Mouse (Mus musculus) embryonic facial prominence, embryonic 13.5 days (tissue): Measurements from ENCODE around the gene Cldn19. TPM values are rescaled to one million over a fixed set of nuclear protein-coding genes. Genes with fewer than 3 reads are reported as not detected.
"Not testable (repeated sequence)": the region's sequence is repeated elsewhere in the genome, so short reads cannot be mapped to it uniquely, and the experiment has no call there.

Source experiments
- ATAC-seq: fragments of 200-750 bp; cut with Nextera tagmentation; 2 replicates; pipeline ENCODE4 v1.8.0; 2017; ENCODE audit warnings: low read depth; ENCODE audit not compliant: insufficient number of reproducible peaks, insufficient read depth, low FRiP score, low TSS enrichment
- H3K27ac ChIP-seq: fragments of 300-500 bp; sonication (generic); 2 replicates; pipeline ENCODE4 v1.5.1; 2015; ENCODE audit warnings: moderate library complexity, mild to moderate bottlenecking, inconsistent platforms
- H3K27me3 ChIP-seq: fragments of 300-500 bp; sonication (generic); 2 replicates; pipeline ENCODE4 v1.6.1; 2015; ENCODE audit warnings: mild to moderate bottlenecking, inconsistent platforms
- H3K36me3 ChIP-seq: fragments of 300-500 bp; sonication (generic); 2 replicates; pipeline ENCODE4 v1.6.1; 2015; ENCODE audit warnings: mild to moderate bottlenecking, inconsistent platforms
- H3K4me1 ChIP-seq: fragments of 300-500 bp; sonication (generic); 2 replicates; pipeline ENCODE4 v1.6.1; 2015; ENCODE audit warnings: inconsistent platforms
- H3K4me2 ChIP-seq: fragments of 300-500 bp; sonication (generic); 2 replicates; pipeline ENCODE4 v1.6.1; 2015; ENCODE audit warnings: moderate library complexity, mild to moderate bottlenecking, inconsistent platforms
- H3K4me3 ChIP-seq: fragments of 300-500 bp; sonication (generic); 2 replicates; pipeline ENCODE4 v1.5.1; 2015; ENCODE audit warnings: mild to moderate bottlenecking, inconsistent platforms
- H3K9ac ChIP-seq: fragments of 300-500 bp; sonication (generic); 2 replicates; pipeline ENCODE4 v1.6.1; 2015; ENCODE audit warnings: mild to moderate bottlenecking, inconsistent platforms
- H3K9me3 ChIP-seq: fragments of 300-500 bp; sonication (generic); 2 replicates; pipeline ENCODE4 v1.6.1; 2016; ENCODE audit warnings: inconsistent platforms
- WGBS: fragments of 180-500 bp; shearing (Covaris S2); methylation state at CpG from one replicate; pipeline ENCODE4 v1.1.7; 2015; ENCODE audit warnings: mixed read lengths; 5-methylcytosine and 5-hydroxymethylcytosine counted together
- polyA plus RNA-seq: library from polyadenylated mRNA; unstranded; fragments of >200 nt; fragmentation: Nextera tagmentation; extraction: Ambion mirVana; gene quantifications from 2 replicates; pipeline ENCODE4 v1.2.1, GENCODE M21; 2015

The Cldn19 gene
- polyA plus RNA-seq, 1 experiment from 2014 or later = 0.24 TPM

DNA sequence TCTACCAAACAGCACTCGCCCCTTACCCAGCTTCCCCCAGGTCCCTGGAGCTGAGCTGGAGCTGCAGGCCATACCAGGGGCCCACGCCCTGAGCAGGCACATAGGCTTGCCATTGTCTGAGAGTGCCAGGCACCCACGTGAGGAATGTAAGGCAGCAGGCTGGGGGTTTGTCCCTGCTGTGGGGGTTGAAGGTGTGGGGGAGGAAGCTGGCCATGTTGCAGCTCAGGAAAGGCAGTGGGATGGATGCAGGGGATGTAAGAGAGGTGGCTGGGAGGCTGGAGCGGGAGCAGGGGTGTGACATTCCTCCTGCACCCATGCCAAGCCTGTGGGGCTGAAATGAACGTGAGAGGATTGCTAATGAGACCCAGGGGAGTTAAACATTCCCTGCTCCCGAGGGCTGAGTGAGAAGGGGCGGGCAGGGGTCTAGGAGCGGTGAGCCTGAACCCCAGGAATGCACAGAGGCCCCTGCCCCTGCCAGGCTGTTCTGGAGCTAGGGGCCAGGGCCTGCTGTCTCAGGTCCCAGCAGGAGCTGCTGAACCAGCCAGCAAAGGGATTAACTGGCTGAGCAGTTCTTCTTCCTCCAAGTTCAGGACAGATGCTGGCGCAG, 1.1 kb upstream of the Cldn19 start:
- Histone ChIP-seq H3K27me3 (no peaks in the 10 kb centered on the region), H3K4me1 (peaks cover 21% of the 10 kb centered on the region), H3K27ac (peak overlapping the region; percentile 80), H3K9ac (0 out of 2 replicates have a peak overlapping the region, but pooled peaks have one; percentile 40), H3K36me3 (no peaks in the 10 kb centered on the region), H3K4me2 (no peak overlapping the region; the same call in 1 of the 2 replicates), H3K4me3 (no peak overlapping the region), H3K9me3 (no peaks in the 10 kb centered on the region)
- 32% methylated on average over 9 of the region's 9 CpGs for WGBS
- ATAC-seq = 0 out of 2 replicates have a peak, but pooled peaks have one; percentile 35

DNA sequence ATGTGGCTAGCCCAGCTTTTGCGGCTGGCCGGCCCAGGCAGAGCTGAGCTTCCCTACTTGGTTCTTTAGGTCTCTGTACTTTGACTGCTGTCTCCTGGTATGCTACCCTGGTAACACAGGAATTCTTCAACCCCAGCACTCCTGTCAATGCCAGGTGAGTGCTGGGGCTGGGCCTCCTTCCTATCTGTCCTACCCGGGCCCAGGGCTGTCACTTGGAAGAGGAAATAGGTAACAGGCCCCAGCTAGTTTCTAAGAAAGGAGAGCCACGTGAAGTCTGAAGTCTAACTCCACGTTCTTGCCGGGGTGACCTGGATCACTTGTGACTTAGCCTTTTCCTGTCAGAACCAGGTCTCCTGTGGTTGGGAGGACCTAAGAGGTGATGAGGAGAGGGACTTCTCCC, 1.9 kb downstream of the Cldn19 start:
- Histone ChIP-seq H3K4me2 (no peak overlapping the region), H3K27me3 (no peaks in the 10 kb centered on the region), H3K4me3 (no peak overlapping the region), H3K9ac (no peak overlapping the region), H3K9me3 (no peaks in the 10 kb centered on the region), H3K27ac (no peak overlapping the region), H3K4me1 (peaks cover 21% of the 10 kb centered on the region), H3K36me3 (no peaks in the 10 kb centered on the region)
- ATAC-seq = no peak
- 74% methylated on average over 6 of the region's 6 CpGs for WGBS

DNA sequence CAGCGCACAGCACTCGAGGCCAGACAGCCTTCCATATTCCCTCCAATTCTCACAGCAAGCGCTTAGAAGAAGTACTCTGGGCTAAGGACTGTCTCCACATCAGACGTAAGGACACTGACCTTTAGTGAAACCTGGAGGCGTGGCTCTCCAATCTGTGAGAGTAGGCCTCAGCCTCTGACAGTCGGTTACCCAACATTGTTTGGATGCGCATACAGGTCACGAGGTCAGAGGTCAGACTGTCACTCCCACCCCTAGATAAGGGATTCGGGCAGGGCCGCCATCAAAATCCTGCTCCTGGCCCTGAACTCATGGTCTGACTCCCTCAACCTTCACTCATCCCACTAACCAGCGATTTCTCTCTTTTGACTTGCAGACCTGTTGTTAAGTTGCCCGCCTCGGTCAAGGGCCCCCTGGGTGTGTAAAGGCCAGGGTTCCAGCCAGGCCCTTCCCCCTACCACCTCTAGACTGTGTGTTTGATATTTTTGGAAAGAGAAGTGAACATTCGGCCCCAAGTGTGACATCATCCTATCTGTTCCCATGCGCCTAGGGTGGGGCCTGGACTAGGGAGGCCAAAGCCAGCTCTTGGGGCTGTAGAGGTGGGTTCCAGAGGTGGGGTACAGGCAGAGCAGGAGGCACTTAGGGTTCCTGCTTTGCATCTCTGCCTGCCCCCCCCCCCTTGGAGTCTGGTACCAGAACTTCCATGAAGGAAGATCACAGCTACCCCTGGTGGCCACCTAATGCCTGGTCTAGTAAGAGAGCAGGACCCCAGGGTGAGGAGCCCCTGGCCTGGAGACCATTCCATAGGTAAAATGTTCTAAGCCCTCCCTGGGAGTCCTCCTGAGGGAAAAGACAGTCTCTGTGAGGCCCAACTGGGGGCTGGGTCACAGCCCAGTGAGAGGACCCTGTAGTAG, 4.4 kb downstream of the Cldn19 start:
- H3K27ac ChIP-seq = no peak overlapping the region
- no peak for ATAC-seq
- H3K4me1 ChIP-seq = peaks cover 9% of the 10 kb centered on the region
- no peak overlapping the region for H3K9ac ChIP-seq
- no peaks in the 10 kb centered on the region for H3K36me3 ChIP-seq
- no peak overlapping the region for H3K4me2 ChIP-seq
- no peaks in the 10 kb centered on the region for H3K27me3 ChIP-seq
- no peaks in the 10 kb centered on the region for H3K9me3 ChIP-seq
- H3K4me3 ChIP-seq = no peak overlapping the region
- WGBS = 82% methylated on average over 15 of the region's 15 CpGs

DNA sequence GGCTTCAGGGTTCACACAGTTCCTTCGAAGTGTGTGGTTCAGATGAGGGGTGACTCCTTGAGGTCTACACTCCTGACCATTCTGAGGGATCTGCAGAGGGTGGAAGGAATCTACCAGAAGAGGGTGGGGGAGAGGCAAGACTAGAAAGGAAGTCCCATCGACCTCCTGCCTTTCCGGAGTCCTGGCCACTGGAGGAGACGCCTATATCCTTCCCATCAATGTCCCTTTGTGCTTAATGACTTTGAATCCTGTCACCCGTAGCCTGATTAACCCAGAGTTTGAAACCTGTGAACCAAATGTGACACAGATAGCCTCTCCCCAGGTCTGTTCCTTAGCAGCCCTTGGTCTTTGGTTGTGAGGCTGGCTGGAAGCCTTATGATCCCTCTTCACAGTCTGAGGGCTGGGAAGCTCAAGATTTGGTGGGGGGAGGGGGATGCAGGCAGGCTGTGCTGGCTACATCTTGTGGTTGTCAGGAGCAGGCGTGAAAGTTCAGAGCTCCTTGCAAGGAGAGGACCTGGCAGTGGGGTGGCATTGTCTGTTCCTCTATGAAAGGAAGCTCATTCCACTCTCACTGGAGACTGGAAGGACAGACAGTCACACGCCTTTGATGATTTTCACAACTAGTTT, 6.0 kb downstream of the Cldn19 start:
- no peaks in the 10 kb centered on the region for H3K9me3 ChIP-seq
- no peak for ATAC-seq
- H3K36me3 ChIP-seq = no peaks in the 10 kb centered on the region
- no peak overlapping the region for H3K9ac ChIP-seq
- no peaks in the 10 kb centered on the region for H3K27me3 ChIP-seq
- no peak overlapping the region for H3K27ac ChIP-seq
- 59% methylated on average over 7 of the region's 7 CpGs for WGBS
- H3K4me1 ChIP-seq = no peaks in the 10 kb centered on the region
- no peak overlapping the region for H3K4me3 ChIP-seq
- no peak overlapping the region for H3K4me2 ChIP-seq

DNA sequence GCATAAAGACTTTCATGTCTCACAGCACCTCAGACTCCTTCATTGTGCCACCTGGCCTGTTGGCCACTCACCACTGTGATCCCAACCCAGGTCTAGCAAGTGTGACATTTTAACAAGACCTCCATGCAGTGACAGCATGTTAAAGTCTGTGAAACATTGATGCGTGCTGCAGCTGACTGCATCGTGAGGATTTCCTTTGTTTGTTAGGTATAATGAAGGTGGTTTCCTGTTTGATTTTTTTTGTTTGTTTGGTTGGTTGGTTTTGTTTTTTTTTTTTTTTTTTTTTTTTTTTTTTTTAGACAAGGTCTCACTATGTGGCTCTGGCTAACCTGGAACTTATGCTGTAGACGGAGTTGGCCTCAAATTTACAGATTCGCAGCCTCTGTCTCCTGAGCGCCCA, 7.3 kb downstream of the Cldn19 start:
- Histone ChIP-seq H3K9ac (no peak overlapping the region), H3K4me3 (no peak overlapping the region), H3K4me1 (no peaks in the 10 kb centered on the region), H3K27me3 (no peaks in the 10 kb centered on the region), H3K9me3 (no peaks in the 10 kb centered on the region), H3K4me2 (no peak overlapping the region), H3K27ac (no peak overlapping the region), H3K36me3 (no peaks in the 10 kb centered on the region)
- ATAC-seq = no peak
- WGBS = 90% methylated on average over 5 of the region's 5 CpGs

DNA sequence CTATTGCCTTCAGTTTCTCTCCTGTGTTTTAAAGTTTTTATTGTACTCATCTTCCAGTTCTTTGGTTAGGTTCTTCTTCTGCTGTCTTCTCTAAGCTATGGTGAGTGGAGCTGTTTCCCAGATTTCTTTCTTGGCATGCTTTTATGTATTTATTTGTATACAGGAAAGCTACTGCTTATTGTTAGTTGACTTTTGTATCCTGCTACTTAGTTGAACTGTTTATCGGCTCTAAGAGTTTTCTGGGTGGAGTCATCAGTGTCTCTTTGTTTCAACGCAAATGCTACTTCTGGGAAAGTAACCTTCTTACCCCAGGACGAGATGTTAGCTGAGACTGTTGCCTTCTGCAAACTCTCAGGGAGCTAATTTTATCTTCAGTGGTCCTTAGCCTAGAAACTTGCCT, 8.2 kb downstream of the Cldn19 start:
- WGBS = 82% methylated on average over 3 of the region's 3 CpGs
- H3K27ac ChIP-seq = no peak overlapping the region
- H3K4me3 ChIP-seq = no peak overlapping the region
- H3K27me3 ChIP-seq = no peaks in the 10 kb centered on the region
- no peak for ATAC-seq
- H3K9me3 ChIP-seq = no peaks in the 10 kb centered on the region
- no peak overlapping the region for H3K9ac ChIP-seq
- peaks cover 4% of the 10 kb centered on the region; the same call in 1 of the 2 replicates for H3K36me3 ChIP-seq
- no peak overlapping the region for H3K4me2 ChIP-seq
- H3K4me1 ChIP-seq = no peaks in the 10 kb centered on the region

DNA sequence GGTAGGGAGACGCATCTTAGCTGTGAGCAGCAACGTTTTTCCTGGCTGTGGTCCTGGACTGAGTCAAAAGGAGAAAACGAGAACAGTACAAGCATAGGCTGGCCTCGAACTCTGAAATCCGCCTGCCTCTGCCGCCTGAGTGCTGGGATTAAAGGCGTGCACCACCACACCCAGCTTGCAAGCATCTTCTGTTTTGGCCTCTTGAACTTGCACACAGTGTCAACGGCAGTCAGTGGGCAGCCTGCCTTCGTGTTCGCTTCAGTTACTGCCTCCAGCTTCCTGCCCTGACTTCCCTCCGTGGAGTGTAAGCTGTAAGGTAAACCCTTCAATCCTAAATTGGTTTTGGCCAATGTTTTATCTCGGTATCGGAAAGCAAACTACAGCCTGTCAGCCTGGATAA, 11.4 kb downstream of the Cldn19 start:
- Histone ChIP-seq H3K4me2 (no peak overlapping the region), H3K9me3 (no peaks in the 10 kb centered on the region), H3K4me3 (no peak overlapping the region), H3K27me3 (no peaks in the 10 kb centered on the region), H3K4me1 (no peaks in the 10 kb centered on the region), H3K9ac (no peak overlapping the region), H3K27ac (no peak overlapping the region), H3K36me3 (peaks cover 31% of the 10 kb centered on the region)
- WGBS = 78% methylated on average over 13 of the region's 13 CpGs
- no peak for ATAC-seq

DNA sequence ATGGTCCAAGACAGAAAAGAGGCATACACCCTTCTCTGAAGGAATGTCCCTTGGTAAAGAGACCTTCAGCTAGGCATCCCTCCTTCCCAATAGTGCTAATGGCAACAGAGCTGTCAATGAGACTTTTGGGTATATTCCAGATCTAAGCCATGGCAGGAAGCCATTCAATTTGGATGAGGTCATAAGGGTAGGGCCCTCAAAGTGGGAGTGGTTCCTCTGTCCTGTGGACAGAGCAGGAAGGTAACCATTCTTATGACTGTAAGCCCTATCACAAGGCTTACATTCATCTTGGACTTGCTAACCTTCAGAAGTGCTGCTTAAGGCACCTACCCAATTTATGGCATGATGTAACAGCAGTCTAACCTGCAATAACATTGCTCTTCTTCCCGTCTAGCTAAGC, 19.4 kb downstream of the Cldn19 start:
- Histone ChIP-seq H3K4me2 (no peak overlapping the region), H3K27me3 (no peaks in the 10 kb centered on the region), H3K4me3 (no peak overlapping the region), H3K36me3 (peaks cover 97% of the 10 kb centered on the region), H3K4me1 (no peaks in the 10 kb centered on the region), H3K9ac (no peak overlapping the region), H3K9me3 (no peaks in the 10 kb centered on the region), H3K27ac (no peak overlapping the region)
- WGBS = 88% methylated on average over 1 of the region's 1 CpGs
- ATAC-seq = no peak

DNA sequence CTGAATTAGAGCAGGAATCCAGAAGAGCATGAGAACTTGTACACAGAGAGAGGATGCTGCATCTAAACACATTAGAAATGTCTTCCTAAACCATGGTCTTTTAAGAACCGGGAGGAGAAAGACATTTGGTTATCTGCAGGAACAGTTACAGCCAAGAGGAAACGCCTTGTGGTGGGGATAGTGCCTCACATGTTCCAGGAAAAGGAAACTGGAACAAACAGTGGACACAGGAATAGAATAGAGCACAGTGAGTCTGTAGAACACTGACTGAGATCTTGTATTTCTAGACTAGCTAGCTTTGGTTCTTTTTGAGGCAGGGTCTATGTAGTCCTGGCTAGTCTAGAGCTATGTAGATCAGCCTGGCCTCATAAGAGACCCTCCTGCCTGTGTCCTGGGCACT, 20.0 kb downstream of the Cldn19 start:
- H3K9me3 ChIP-seq = no peaks in the 10 kb centered on the region
- no peak overlapping the region for H3K4me3 ChIP-seq
- no peaks in the 10 kb centered on the region for H3K4me1 ChIP-seq
- H3K27ac ChIP-seq = no peak overlapping the region
- H3K9ac ChIP-seq = no peak overlapping the region
- ATAC-seq = no peak
- peaks cover 97% of the 10 kb centered on the region for H3K36me3 ChIP-seq
- H3K4me2 ChIP-seq = no peak overlapping the region
- 80% methylated on average over 2 of the region's 2 CpGs for WGBS
- H3K27me3 ChIP-seq = no peaks in the 10 kb centered on the region

DNA sequence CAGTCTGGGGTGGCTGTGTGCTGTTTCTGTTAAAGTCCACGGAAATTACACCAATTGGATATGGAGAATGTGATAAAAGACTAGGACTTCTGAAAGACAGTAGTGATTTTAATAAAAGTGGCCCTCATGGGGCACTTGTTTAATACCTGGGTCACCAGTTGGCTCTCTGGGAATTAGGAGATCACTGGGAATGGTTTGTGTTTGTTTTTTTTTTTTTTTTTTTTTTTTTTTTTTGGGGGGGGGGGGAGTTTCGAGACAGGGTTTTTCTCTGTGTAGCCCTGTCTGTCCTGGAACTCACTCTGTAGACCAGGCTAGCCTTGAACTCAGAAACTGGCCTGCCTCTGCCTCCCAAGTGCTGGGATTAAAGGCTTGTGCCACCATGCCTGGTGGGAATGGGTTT, 20.5 kb downstream of the Cldn19 start:
- ATAC-seq = no peak
- H3K27ac ChIP-seq = no peak overlapping the region
- WGBS = 77% methylated on average over 2 of the region's 2 CpGs
- no peaks in the 10 kb centered on the region for H3K4me1 ChIP-seq
- no peak overlapping the region for H3K9ac ChIP-seq
- peaks cover 95% of the 10 kb centered on the region for H3K36me3 ChIP-seq
- H3K4me2 ChIP-seq = no peak overlapping the region
- no peak overlapping the region for H3K4me3 ChIP-seq
- H3K9me3 ChIP-seq = no peaks in the 10 kb centered on the region
- H3K27me3 ChIP-seq = no peaks in the 10 kb centered on the region

DNA sequence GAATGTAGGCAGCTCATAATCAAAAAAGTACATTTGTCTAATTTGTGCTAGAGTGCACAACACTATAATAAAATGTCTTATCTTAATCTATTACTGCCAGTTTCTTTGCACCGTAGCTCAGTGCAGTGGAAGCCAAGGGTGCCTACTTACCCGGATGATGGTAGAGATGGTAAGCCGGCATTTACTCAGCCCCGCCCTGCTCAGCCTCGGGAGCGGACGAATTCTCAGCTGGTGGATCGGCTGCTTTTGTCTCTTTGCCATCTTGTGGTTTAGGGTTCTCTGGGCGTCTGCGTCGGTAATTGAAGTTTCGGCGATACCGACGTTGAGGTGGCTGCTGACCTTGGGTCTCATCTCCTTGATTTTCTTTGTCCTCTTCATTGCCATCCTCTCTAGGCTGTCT, 23.6 kb downstream of the Cldn19 start:
- 92% methylated on average over 15 of the region's 15 CpGs for WGBS
- not testable (repeated sequence) for H3K4me1 ChIP-seq, H3K9me3 ChIP-seq, ATAC-seq, H3K27me3 ChIP-seq, H3K4me3 ChIP-seq, H3K27ac ChIP-seq, H3K9ac ChIP-seq, H3K4me2 ChIP-seq
- peaks cover 94% of the 10 kb centered on the region for H3K36me3 ChIP-seq

DNA sequence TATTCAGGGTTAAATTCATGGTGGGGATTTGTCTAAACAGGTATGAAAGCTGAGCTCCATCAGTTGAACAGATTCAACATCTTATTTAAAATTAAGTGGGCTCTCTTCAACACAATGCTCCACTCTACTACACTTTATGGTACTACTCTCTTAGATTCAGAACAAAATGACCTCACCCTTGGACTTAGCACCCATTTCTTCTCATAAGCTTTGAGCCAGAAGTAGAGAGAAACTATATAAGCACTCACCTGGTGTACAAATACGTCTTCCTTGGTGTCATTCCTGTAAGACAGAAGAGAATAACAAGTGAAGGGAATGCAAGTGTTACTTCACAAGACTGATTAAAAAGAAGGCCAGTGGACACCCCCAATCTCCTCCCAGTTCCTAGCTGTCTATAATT, 29.6 kb downstream of the Cldn19 start:
- Histone ChIP-seq H3K27ac (no peak overlapping the region), H3K4me2 (no peak overlapping the region), H3K9me3 (no peaks in the 10 kb centered on the region), H3K9ac (no peak overlapping the region), H3K4me1 (0 out of 2 replicates have a peak, but pooled peaks cover 2% of the 10 kb centered on the region), H3K4me3 (no peak overlapping the region), H3K36me3 (peaks cover 60% of the 10 kb centered on the region), H3K27me3 (no peaks in the 10 kb centered on the region)
- ATAC-seq = no peak
- WGBS = 92% methylated on average over 1 of the region's 1 CpGs
